Mouse (Mus musculus) kidney, embryonic 15.5 days (tissue): ENCODE results near the gene BC004004. TPM values are rescaled to one million over a fixed set of nuclear protein-coding genes. Genes with fewer than 3 reads are reported as not detected.
A peak's percentile ranks its signal among the peaks of the same experiment; 100 is the strongest.
"Not testable (repeated sequence)": the region's sequence is repeated elsewhere in the genome, so short reads cannot be mapped to it uniquely, and the experiment has no call there.

Experiments
- ATAC-seq: fragments of 200-750 bp; cut with Nextera tagmentation; replicated peaks from 2 replicates; pipeline ENCODE4 v1.8.0; 2017; ENCODE audit warnings: moderate TSS enrichment; ENCODE audit not compliant: low FRiP score
- H3K27ac ChIP-seq: fragments of 300-500 bp; sonication (generic); 2 replicates; pipeline ENCODE4 v1.5.1; 2015; ENCODE audit warnings: mild to moderate bottlenecking, inconsistent platforms
- H3K27me3 ChIP-seq: fragments of 300-500 bp; sonication (generic); 2 replicates; pipeline ENCODE4 v1.6.1; 2015; ENCODE audit warnings: inconsistent platforms
- H3K36me3 ChIP-seq: fragments of 300-500 bp; sonication (generic); 2 replicates; pipeline ENCODE4 v1.6.1; 2015; ENCODE audit warnings: inconsistent platforms
- H3K4me1 ChIP-seq: fragments of 300-500 bp; sonication (generic); 2 replicates; pipeline ENCODE4 v1.6.1; 2015; ENCODE audit warnings: inconsistent platforms
- H3K4me2 ChIP-seq: fragments of 300-500 bp; sonication (generic); 2 replicates; pipeline ENCODE4 v1.6.1; 2015; ENCODE audit warnings: moderate library complexity, mild to moderate bottlenecking, inconsistent platforms
- H3K4me3 ChIP-seq: fragments of 300-500 bp; sonication (generic); replicated peaks from 2 replicates; pipeline ENCODE4 v1.5.1; 2015; ENCODE audit warnings: mild to moderate bottlenecking, inconsistent platforms
- H3K9ac ChIP-seq: fragments of 300-500 bp; sonication (generic); 2 replicates; pipeline ENCODE4 v1.6.1; 2015; ENCODE audit warnings: mild to moderate bottlenecking, inconsistent platforms
- H3K9me3 ChIP-seq: fragments of 300-500 bp; sonication (generic); replicated peaks from 2 replicates; pipeline ENCODE4 v1.6.1; 2016; ENCODE audit warnings: inconsistent platforms
- WGBS: fragments of 180-500 bp; shearing (Covaris S2); methylation state at CpG from one replicate; pipeline ENCODE4 v1.1.7; 2015; ENCODE audit warnings: mixed read lengths; 5-methylcytosine and 5-hydroxymethylcytosine counted together
- polyA plus RNA-seq: library from polyadenylated mRNA; unstranded; fragments of >200 nt; fragmentation: Nextera tagmentation; extraction: Ambion mirVana; gene quantifications from 2 replicates; pipeline ENCODE4 v1.2.1, GENCODE M21; 2015

The BC004004 gene
- polyA plus RNA-seq, 1 experiment from 2014 or later, result 73.2 TPM

DNA sequence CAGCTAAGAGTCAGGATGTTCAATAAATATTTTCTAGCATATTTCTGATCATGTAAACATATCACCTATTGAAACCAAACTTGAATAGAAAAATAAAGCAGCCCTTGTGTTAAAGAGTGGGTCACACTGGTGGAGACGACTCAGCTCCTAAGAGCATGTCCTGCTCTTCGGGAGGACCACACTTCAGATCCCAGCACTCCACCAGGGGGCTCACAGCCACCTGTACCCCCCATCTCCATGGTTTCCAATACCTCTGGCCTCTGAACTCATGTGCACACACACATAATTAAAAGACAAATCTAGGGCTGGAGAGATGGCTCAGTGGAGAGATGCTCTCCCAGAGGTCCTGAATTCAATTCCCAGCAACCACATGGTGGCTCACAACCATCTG, 6.3 kb upstream of the BC004004 start:
- peaks cover 61% of the 10 kb centered on the region for H3K4me1 ChIP-seq
- ATAC-seq, result no peak
- WGBS, result 40% methylated on average over 2 of the region's 2 CpGs

DNA sequence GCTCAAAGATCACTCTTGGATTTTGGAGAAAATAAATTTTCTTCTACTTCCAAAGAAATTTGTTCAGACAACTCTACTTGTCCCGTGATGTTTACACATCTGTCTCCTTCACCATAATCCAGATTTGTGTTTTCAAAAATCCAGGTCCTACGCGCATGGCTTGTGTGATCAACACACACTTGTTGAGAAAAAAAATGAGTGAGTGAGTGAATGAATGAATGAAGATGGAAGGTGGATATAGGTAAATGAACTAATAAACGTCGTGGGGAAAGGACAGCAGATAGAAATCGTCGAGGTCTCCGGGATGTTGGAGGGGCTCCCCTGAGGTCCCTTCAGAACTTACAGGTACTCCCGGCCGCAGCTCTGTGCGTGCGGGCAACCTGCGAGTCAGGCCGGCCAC, 5.2 kb upstream of the BC004004 start:
- H3K4me3 ChIP-seq, result peak overlapping the region; percentile 63
- under 1% methylated on average over 14 of the region's 14 CpGs for WGBS
- no peaks in the 10 kb centered on the region for H3K9me3 ChIP-seq
- H3K9ac ChIP-seq, result peak overlapping the region; percentile 71
- peaks cover 57% of the 10 kb centered on the region for H3K4me1 ChIP-seq
- H3K36me3 ChIP-seq, result peaks cover 28% of the 10 kb centered on the region
- ATAC-seq, result no peak
- H3K27me3 ChIP-seq, result no peaks in the 10 kb centered on the region
- peak overlapping the region; percentile 76 for H3K4me2 ChIP-seq
- peak overlapping the region; percentile 100 for H3K27ac ChIP-seq

More for the DNA sequence above, 6.3 kb upstream of the BC004004 start:
- no peak overlapping the region for H3K27ac ChIP-seq
- peaks cover 39% of the 10 kb centered on the region for H3K36me3 ChIP-seq
- no peaks in the 10 kb centered on the region for H3K27me3 ChIP-seq
- H3K4me3 ChIP-seq, result peak overlapping the region; percentile 63
- H3K9me3 ChIP-seq, result no peaks in the 10 kb centered on the region
- H3K9ac ChIP-seq, result peak overlapping the region; percentile 71
- peak overlapping the region; percentile 76 for H3K4me2 ChIP-seq

DNA sequence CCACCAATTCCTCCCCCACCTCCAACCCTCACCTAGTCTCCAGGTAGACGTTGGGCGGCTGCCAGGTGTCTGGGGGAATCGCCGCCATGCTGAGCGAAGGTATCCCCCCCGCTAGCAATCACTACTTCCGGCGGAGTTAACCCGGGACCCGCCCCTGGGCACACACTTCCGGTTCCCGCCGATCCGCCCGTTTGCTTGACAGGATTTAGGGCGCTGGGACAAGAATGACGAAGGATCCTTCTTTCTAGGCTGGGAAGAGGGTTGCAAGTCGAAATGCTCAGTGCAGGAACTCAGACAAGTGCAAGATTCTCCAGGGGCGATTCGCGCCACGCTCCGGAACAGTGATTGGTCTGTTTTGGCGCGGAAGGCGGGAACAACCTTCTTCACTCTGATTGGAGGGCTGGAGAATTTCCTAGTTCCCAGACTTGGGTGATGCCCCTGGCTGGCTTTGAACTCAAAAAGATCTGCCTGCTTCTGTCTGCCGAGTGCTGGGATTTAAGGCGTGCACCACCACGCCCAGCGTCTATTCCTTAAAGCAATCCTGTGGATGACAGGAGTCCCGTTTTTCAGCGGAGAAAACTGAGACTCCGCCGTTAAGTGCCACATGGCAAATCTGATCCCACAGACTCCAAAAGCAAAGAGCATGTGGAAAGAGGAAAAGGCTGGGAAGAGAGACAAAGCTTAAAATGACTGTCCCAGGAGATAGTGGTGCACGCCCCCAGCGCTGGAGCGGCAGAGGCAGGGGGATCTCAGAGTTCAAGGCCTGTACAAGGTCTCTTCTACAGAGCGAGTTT, 4.6 kb upstream of the BC004004 start, which contains the start of gene Ppil1:
TSS of gene Ppil1 (minus strand) at position 347 of the 794 bp plus-strand sequence.
- ATAC-seq, result peak; percentile 68; the same call in 1 of the 2 replicates
- Histone ChIP-seq H3K27me3 (no peaks in the 10 kb centered on the region), H3K27ac (peak within 1 kb of the TSS; percentile 100), H3K9me3 (no peaks in the 10 kb centered on the region), H3K4me3 (peak within 1 kb of the TSS; percentile 63), H3K9ac (peak within 1 kb of the TSS; percentile 71), H3K4me2 (peak within 1 kb of the TSS; percentile 76), H3K4me1 (peaks cover 54% of the 10 kb centered on the region), H3K36me3 (peaks cover 22% of the 10 kb centered on the region)
- 6% methylated on average over 38 of the region's 38 CpGs for WGBS

DNA sequence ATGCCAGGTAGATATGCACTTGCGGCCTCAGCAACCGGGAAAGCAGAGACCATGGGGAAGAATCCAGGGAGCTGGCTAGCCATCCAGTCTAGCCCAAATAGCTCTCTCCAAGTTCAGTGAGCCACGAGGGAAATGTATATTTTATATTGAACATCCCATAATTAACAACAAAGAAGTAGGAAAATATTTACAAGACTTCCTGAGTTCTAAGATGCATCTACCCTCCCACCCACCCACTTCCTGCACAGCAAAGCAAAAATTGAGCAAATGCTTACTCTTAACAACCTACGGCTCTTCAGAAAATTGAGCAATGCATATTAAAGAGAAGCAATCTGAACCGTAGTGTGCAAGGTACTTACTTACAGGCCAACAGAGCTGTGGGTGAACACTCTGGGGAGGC, 3.8 kb upstream of the BC004004 start:
- H3K4me3 ChIP-seq, result peak overlapping the region; percentile 63; the same call in 1 of the 2 replicates
- H3K9me3 ChIP-seq, result no peaks in the 10 kb centered on the region
- peaks cover 20% of the 10 kb centered on the region for H3K36me3 ChIP-seq
- H3K27me3 ChIP-seq, result no peaks in the 10 kb centered on the region
- WGBS, result 78% methylated on average over 5 of the region's 5 CpGs
- H3K9ac ChIP-seq, result peak overlapping the region; percentile 71
- no peak for ATAC-seq
- peaks cover 53% of the 10 kb centered on the region for H3K4me1 ChIP-seq
- peak overlapping the region; percentile 100 for H3K27ac ChIP-seq
- H3K4me2 ChIP-seq, result peak overlapping the region; percentile 76

DNA sequence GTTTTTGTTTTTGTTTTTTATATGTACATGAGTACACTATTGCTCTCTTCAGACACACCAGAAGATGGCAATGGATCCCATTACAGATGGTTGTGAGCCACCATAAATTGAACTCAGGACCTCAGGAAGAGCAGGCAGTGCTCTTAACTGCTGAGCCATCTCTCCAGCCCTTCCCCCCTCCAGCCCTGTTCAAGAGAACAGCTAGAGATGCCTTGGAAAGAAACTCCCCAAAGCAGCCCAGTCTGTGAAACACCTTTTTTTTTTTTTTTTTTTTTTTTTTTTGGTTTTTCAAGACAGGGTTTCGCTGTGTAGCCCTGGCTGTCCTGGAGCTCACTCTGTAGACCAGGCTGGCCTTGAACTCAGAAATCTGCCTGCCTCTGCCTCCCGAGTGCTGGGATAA, 1.5 kb upstream of the BC004004 start:
- not testable (repeated sequence) for H3K9me3 ChIP-seq, H3K4me2 ChIP-seq, ATAC-seq, H3K9ac ChIP-seq, H3K4me3 ChIP-seq, H3K36me3 ChIP-seq, H3K27me3 ChIP-seq
- WGBS, result 92% methylated on average over 2 of the region's 2 CpGs
- peak overlapping the region; percentile 95; the same call in 1 of the 2 replicates for H3K27ac ChIP-seq
- H3K4me1 ChIP-seq, result peaks cover 38% of the 10 kb centered on the region

DNA sequence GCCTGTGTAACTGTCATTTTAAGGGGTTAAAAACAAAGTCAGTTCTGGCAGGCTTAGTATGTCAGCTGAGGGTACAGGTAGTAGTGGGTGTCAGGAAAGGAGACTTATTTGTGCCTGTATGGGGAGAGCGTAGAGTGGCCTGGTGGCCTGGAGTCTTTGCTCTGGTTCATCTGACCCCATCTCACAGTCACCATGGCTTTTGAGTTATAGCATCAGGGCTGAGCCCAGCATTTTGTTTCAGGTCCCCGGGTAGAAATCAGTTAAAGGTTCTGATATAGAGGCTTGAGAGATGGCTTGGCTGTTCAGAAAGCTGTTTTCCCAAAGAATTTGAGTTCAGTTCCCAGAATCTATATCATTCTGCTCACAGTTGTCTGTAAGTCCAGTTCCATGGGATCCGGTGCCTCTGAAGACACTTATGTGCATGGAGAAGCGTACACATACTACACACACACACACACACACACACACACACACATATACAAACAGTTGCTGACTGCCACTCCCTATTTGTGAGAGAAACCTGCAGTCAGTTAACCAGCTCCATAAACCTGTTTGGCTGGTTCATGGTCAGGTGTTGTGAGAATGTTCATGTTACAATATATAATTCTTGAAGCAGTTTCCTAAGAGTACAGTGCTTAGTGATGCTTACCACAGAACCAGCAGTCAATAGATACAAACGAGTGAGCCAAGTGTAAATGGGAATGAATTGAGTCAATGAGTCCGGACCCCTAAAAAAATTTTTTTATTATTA, 482 bp upstream of the BC004004 start:
- peak overlapping the region; percentile 90 for H3K9ac ChIP-seq
- 52% methylated on average over 6 of the region's 6 CpGs for WGBS
- no peaks in the 10 kb centered on the region for H3K9me3 ChIP-seq
- peak overlapping the region; percentile 68 for H3K4me2 ChIP-seq
- H3K27ac ChIP-seq, result peak overlapping the region; percentile 95
- H3K36me3 ChIP-seq, result no peaks in the 10 kb centered on the region
- ATAC-seq, result no peak; the same call in 1 of the 2 replicates
- H3K27me3 ChIP-seq, result no peaks in the 10 kb centered on the region
- peak overlapping the region; percentile 81 for H3K4me3 ChIP-seq
- H3K4me1 ChIP-seq, result peaks cover 29% of the 10 kb centered on the region

DNA sequence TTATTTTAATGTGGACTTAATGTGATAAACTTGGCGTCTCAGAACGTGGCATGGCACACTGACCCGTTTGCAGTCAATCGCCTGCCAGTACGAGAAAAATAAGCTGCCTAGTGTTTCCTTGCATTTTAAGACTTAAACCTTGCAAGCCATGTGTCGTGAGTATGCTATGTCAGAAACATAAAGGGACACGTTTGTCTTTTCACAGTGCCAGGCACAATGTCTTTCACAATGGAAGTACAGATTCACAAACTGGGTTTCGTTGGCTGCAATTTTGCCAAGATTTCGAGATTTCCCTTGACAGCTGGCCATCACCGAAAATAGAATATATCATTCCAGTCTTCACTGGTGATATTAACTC, 740 bp downstream of the BC004004 start:
- peak overlapping the region; percentile 95 for H3K27ac ChIP-seq
- H3K9ac ChIP-seq, result peak overlapping the region; percentile 90
- no peaks in the 10 kb centered on the region for H3K36me3 ChIP-seq
- no peaks in the 10 kb centered on the region for H3K27me3 ChIP-seq
- no peak for ATAC-seq
- H3K9me3 ChIP-seq, result no peaks in the 10 kb centered on the region
- peak overlapping the region; percentile 81 for H3K4me3 ChIP-seq
- 21% methylated on average over 10 of the region's 10 CpGs for WGBS
- H3K4me1 ChIP-seq, result peaks cover 28% of the 10 kb centered on the region
- H3K4me2 ChIP-seq, result peak overlapping the region; percentile 68

DNA sequence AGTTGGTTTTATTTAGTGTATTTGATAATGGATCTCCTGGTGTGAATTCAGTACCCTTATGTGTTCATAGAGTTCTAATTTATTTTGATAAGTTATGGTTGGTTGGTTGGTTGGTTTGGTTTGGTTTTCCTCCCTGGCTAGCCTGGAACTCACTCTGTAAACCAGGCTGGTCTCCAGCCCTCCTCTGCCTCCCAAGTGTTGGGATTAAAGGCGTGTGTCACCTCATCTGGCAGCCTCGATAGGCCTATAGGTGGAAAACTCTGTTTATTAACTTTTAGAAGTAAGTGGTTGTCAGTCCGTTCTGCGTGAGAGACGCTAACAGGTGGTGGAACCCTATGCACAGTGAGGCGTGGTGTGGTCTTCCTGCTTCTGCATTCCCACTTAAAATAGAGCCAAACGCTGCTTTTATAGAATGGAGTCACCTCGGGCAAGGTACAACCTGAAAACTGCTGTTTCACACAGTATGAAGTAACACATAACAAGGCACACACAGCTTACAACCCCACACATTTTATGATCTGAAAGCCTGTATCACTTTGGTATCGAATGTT, 1.6 kb downstream of the BC004004 start:
- Histone ChIP-seq H3K27me3 (no peaks in the 10 kb centered on the region), H3K4me3 (no peak overlapping the region), H3K27ac (no peak overlapping the region; the same call in 1 of the 2 replicates), H3K4me1 (peaks cover 24% of the 10 kb centered on the region), H3K36me3 (no peaks in the 10 kb centered on the region), H3K9ac (no peak overlapping the region), H3K4me2 (0 out of 2 replicates have a peak overlapping the region, but pooled peaks have one; percentile 68), H3K9me3 (no peaks in the 10 kb centered on the region)
- ATAC-seq, result no peak
- whole genome bisulfite sequencing, result 89% methylated on average over 9 of the region's 9 CpGs

DNA sequence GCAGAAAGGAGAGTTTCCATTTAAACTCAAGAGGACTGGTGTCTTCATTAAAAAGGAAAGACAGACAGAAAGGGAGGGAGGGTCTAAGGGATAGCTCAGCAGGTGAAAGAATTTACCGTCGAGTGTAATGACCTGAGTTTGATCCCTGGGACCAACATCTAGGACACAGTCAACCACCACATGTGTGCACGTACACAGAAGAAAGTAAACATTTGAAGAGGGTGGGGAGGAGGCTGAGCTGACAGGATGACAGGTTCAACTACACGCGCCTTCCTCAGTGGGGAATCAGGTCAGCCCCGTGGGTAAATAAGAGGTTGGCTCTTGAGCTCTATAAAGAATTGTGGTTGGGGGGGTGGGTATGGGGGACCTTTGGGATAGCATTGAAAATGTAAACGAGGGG, 4.6 kb downstream of the BC004004 start:
- Histone ChIP-seq H3K9ac (no peak overlapping the region), H3K9me3 (no peaks in the 10 kb centered on the region), H3K27me3 (no peaks in the 10 kb centered on the region), H3K36me3 (no peaks in the 10 kb centered on the region), H3K4me2 (no peak overlapping the region), H3K27ac (no peak overlapping the region), H3K4me3 (no peak overlapping the region), H3K4me1 (peaks cover 27% of the 10 kb centered on the region)
- WGBS, result 76% methylated on average over 7 of the region's 7 CpGs
- no peak for ATAC-seq

DNA sequence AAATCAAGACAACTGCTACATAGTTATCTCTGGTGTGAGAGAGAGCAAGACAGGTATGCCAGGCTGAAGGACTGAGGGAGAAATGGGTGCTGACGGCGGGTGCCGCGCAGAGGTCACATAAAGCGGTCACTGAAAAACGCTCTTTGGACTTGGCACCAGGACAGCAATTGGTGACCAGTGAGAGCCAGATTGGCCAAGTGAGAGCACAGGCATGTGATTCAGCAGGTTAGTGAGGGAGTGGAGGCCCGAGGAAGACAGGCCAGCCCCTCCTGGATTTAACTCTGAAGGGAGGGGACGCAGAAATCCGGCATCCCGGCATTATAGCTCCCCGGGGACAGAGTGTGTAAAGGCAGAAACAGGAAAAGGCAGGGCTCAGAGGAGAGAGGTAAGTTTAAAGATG, 5.3 kb downstream of the BC004004 start:
- 64% methylated on average over 11 of the region's 11 CpGs for WGBS
- H3K9me3 ChIP-seq, result no peaks in the 10 kb centered on the region

DNA sequence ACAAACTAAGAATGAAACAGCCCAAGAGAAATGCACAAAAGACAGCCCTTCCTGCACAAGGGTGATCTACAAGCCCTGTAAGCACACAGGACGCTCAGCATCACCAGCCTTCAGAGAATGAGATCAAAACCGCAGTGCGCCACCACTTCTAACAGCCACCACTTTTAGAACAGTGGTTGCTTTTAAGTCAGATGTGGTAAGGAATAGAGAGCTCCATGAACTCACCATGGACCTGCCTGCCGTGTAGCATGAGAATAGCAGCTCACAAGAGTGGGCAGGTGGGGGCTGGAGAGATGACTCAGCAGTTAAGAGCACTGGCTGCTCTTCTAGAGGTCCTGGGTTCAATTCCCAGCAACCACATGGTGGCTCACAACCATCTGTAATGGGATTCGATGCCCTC, 11.8 kb downstream of the BC004004 start:
- Histone ChIP-seq H3K4me3 (no peak overlapping the region), H3K4me2 (no peak overlapping the region), H3K4me1 (peaks cover 9% of the 10 kb centered on the region; the same call in 1 of the 2 replicates), H3K27ac (no peak overlapping the region), H3K9me3 (no peaks in the 10 kb centered on the region), H3K27me3 (no peaks in the 10 kb centered on the region), H3K36me3 (peaks cover 34% of the 10 kb centered on the region), H3K9ac (no peak overlapping the region)
- ATAC-seq, result no peak
- 95% methylated on average over 5 of the region's 5 CpGs for WGBS

More for the DNA sequence above, 5.3 kb downstream of the BC004004 start:
- no peaks in the 10 kb centered on the region for H3K27me3 ChIP-seq
- peaks cover 25% of the 10 kb centered on the region for H3K4me1 ChIP-seq
- no peak overlapping the region for H3K4me3 ChIP-seq
- no peak overlapping the region for H3K4me2 ChIP-seq
- ATAC-seq, result no peak
- peaks cover 4% of the 10 kb centered on the region; the same call in 1 of the 2 replicates for H3K36me3 ChIP-seq
- H3K9ac ChIP-seq, result no peak overlapping the region
- H3K27ac ChIP-seq, result peak overlapping the region; percentile 64

DNA sequence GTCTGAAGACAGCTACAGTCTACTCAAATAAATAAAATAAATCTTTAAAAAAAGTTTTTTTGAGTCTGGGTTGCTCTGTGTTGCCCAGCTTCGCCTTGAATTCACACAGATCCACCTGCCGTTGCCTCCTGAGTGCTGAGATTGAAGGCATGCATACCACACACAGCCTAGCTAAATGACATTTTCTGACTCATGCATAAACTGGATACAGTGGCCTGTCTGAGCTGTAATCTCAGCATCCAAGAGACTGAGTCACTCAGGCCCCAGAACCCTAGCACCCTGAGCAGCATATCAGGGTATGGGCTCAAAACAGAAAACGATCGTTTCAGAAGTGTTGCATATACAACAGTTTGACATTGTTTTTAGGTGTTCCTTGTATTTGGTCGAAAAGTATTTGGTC, 13.0 kb downstream of the BC004004 start:
- Histone ChIP-seq H3K9me3 (no peaks in the 10 kb centered on the region), H3K4me1 (peaks cover 9% of the 10 kb centered on the region; the same call in 1 of the 2 replicates), H3K4me3 (no peak overlapping the region), H3K27ac (no peak overlapping the region), H3K4me2 (no peak overlapping the region), H3K9ac (no peak overlapping the region), H3K36me3 (peaks cover 42% of the 10 kb centered on the region), H3K27me3 (no peaks in the 10 kb centered on the region)
- ATAC-seq, result no peak
- WGBS, result 90% methylated on average over 5 of the region's 5 CpGs
